Mouse (Mus musculus) spleen, adult 2 months (tissue): ENCODE measurements around the gene Kcnj4. TPM values are rescaled to one million over a fixed set of nuclear protein-coding genes. Genes with fewer than 3 reads are reported as not detected.

Experiments used
- DNase-seq, 2 experiments: peaks; one replicate each; pipeline versions ENCODE4 v3.0.0 to v3.0.0-alpha.2; 2012 to 2021; ENCODE audit warnings: low spot score in 2 of 2, low read depth in 1 of 2
- H3K27ac ChIP-seq: fragments of 200-500 bp; 2 replicates; pipeline ENCODE4 v1.5.1; 2012; ENCODE audit warnings: low read length, inconsistent platforms; ENCODE audit not compliant: insufficient read depth
- H3K27me3 ChIP-seq: fragments of 200-500 bp; 2 replicates; pipeline ENCODE4 v1.6.1; 2012; ENCODE audit warnings: mild to moderate bottlenecking, moderate library complexity, low read length, inconsistent platforms; ENCODE audit not compliant: control insufficient read depth, insufficient read depth
- H3K36me3 ChIP-seq: fragments of 200-500 bp; 2 replicates; pipeline ENCODE4 v1.6.1; 2012; ENCODE audit warnings: mild to moderate bottlenecking, low read length, inconsistent platforms; ENCODE audit not compliant: control insufficient read depth, insufficient read depth
- H3K4me1 ChIP-seq: fragments of 200-500 bp; 2 replicates; pipeline ENCODE4 v1.6.1; 2011; ENCODE audit warnings: inconsistent platforms; ENCODE audit not compliant: control insufficient read depth, insufficient read depth, insufficient read length
- H3K4me3 ChIP-seq: fragments of 200-500 bp; 2 replicates; pipeline ENCODE4 v1.5.1; 2011; ENCODE audit warnings: mild to moderate bottlenecking, inconsistent platforms; ENCODE audit not compliant: insufficient read depth, insufficient read length; ENCODE audit errors: extremely low read depth
- CTCF ChIP-seq: fragments of 200-500 bp; IDR thresholded peaks from 2 replicates; pipeline ENCODE4 v1.5.1; 2011; ENCODE audit warnings: mild to moderate bottlenecking, inconsistent platforms; ENCODE audit not compliant: insufficient read depth, insufficient read length, insufficient replicate concordance; ENCODE audit errors: extremely low read depth
- POLR2A ChIP-seq: fragments of 200-500 bp; IDR thresholded peaks from 2 replicates; pipeline ENCODE4 v1.6.1; 2011; ENCODE audit warnings: low read depth, low read length, inconsistent platforms
- WGBS: fragments of 180-500 bp; shearing (Covaris S2); methylation state at CpG from one replicate; pipeline ENCODE4 v1.1.7; 2018; 5-methylcytosine and 5-hydroxymethylcytosine counted together
- polyA plus RNA-seq: library from polyadenylated mRNA; depleted of rRNA; stranded (reverse); fragments of >200 nt; gene quantifications from 2 replicates; pipeline ENCODE4 v1.2.3, GENCODE M21; 2012

Kcnj4 gene
- polyA plus RNA-seq, 1 experiment = not detected

DNA sequence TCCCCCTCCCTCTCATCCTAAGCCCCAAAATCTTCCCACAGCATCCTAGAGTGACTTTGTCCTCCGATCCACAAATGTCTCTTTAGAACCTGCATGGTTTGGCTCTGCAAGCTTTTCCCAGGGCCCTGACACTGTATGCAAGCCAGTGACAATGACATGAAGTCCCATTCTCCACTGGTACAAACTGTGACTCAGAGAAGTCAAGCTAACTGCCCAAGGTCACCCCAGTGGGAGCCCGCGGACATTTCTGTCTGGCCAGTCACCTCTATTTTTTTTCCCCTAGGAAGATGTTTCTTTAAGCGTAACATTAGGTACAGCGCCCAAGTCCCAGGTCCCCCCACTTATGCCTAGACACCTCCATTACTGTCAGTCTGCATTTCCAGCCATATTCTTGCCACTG is 1.6 kb downstream of the Kcnj4 start:
- Histone ChIP-seq H3K4me1 (peaks cover 6% of the 10 kb centered on the region; the same call in 1 of the 2 replicates), H3K27me3 (peaks cover 24% of the 10 kb centered on the region), H3K27ac (no peak overlapping the region), H3K36me3 (no peaks in the 10 kb centered on the region), H3K4me3 (no peak overlapping the region)
- no peak for TF ChIP-seq CTCF
- TF ChIP-seq POLR2A = no peak
- DNase-seq = no peak
- 83% methylated on average over 5 of the region's 5 CpGs for WGBS

DNA sequence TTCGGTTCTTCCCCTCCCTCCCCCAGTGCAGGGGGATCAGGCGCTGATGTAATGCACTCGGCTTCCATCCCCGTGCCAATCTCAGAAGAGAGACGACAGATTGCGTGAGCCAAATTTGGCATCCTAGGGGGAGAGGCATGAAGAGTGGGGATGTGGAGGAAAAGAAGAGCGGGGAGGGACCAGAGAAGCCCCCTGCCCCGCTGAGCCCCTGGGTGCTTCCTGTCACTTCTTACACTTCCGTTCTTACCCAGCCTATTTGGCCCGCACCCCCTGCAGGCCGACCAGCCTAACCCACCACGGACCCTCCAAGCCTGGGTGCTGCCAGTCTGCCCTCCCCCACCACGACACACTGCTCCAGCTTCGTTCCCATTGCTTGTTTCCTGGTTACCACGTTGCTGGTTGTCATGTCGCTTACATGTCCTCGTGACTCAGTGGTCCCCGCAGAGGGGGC is 2.1 kb downstream of the Kcnj4 start:
- Histone ChIP-seq H3K4me3 (no peak overlapping the region), H3K4me1 (peaks cover 6% of the 10 kb centered on the region; the same call in 1 of the 2 replicates), H3K36me3 (no peaks in the 10 kb centered on the region), H3K27me3 (peaks cover 24% of the 10 kb centered on the region), H3K27ac (no peak overlapping the region)
- TF ChIP-seq POLR2A = no peak
- TF ChIP-seq CTCF = no peak
- 20% methylated on average over 18 of the region's 18 CpGs for WGBS
- no peak for DNase-seq

DNA sequence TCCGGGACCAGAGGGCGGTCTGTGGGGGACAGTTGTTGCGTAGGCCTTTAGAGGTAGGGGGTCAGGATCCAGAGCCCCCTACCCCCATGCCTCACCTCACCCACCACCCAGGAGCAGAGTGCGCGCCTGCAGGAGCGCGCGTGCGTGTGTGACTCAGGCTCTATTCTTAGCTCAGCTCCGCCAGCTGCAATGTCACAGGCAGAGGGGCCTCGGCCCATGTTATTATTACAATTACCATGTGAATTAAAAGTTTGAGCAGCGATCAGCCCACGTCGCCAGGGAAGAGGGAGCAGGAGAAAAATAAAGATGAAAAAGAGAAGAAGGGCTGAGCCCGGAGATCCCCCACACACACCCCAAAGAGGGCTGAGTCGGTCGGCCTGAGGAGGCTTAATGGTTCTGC is 4.9 kb downstream of the Kcnj4 start:
- WGBS = 81% methylated on average over 17 of the region's 17 CpGs

DNA sequence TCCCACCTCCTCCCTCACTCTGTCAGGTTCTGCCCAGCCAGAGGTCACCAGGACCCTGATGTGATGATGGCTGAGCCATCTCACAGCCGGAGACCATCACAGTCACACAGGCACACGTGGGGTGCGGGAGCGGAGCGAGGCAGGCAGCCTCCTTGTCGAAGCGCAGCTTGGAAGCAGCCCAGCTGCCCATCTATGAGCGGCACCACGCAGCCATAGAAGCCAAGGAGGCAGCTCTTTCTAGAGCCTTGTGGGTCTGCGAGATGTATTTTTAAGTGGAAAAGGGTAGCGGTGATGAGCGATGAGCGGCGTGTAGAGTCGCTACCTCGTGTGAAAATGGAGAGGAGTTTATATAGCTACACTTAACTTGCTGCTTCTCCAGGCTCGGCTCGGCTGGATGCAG is 11.5 kb downstream of the Kcnj4 start:
- Histone ChIP-seq H3K4me1 (no peaks in the 10 kb centered on the region), H3K27ac (no peak overlapping the region), H3K4me3 (no peak overlapping the region), H3K27me3 (0 out of 2 replicates have a peak, but pooled peaks cover 1% of the 10 kb centered on the region), H3K36me3 (no peaks in the 10 kb centered on the region)
- no peak for TF ChIP-seq CTCF
- no peak for TF ChIP-seq POLR2A
- 61% methylated on average over 18 of the region's 18 CpGs for WGBS
- DNase-seq = no peak

More for the DNA sequence above, 4.9 kb downstream of the Kcnj4 start:
- no peak overlapping the region for H3K27ac ChIP-seq
- no peaks in the 10 kb centered on the region for H3K36me3 ChIP-seq
- peaks cover 2% of the 10 kb centered on the region; the same call in 1 of the 2 replicates for H3K4me1 ChIP-seq
- H3K4me3 ChIP-seq = no peak overlapping the region
- DNase-seq = no peak
- TF ChIP-seq POLR2A (no peak), CTCF (no peak)
- H3K27me3 ChIP-seq = peaks cover 6% of the 10 kb centered on the region

DNA sequence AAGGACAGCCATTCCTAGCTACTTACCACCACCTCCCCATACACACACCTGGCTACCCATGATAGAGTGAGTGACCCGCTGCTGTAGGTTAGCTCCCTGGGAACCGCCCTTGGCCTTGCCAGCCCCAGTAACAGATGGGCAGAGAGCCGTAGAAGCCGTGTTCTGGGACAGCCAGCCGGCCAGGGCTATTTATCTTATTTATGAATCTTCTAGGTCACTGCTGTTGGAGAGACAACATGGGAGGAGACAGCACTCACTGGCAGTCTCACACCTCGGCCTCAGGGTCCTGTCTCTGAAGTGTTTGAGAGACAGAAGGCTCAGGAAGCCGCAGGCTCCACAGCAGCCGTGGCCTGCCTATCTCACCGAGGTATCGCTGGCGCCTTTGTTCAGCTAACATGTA is 15.6 kb downstream of the Kcnj4 start:
- WGBS = 78% methylated on average over 11 of the region's 11 CpGs
- no peak for DNase-seq
- Histone ChIP-seq H3K4me1 (no peaks in the 10 kb centered on the region), H3K27ac (no peak overlapping the region), H3K36me3 (no peaks in the 10 kb centered on the region), H3K4me3 (no peak overlapping the region), H3K27me3 (0 out of 2 replicates have a peak, but pooled peaks cover 1% of the 10 kb centered on the region)
- TF ChIP-seq POLR2A (no peak), CTCF (no peak)

DNA sequence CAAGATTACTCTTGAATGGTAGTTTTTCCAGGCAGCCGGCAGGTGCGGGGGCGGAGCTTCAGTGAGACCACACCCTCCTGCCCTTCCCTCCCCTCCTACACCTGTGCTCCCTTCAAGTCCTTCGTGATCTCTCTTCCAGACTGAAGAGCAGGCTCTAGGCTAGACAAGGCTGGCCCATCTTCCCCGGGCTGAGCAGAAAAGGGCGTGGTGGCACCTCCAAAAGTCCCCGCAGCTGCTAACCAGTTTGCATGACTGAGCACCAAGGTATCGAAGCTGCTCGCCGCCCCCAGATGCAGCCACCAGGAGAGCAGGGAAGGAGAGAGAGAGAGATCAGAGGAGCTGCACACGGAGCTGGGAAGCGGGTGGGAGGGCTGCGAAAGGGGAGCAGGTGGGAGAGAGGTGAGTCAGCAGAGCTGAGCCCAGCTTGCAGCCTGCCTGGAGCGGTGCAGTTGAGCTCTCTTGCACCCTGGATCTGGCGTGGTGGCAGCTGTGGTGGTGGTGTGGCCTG is 23.8 kb downstream of the Kcnj4 start:
- H3K36me3 ChIP-seq = no peaks in the 10 kb centered on the region
- no peak overlapping the region for H3K27ac ChIP-seq
- no peak overlapping the region for H3K4me3 ChIP-seq
- TF ChIP-seq CTCF (no peak), POLR2A (no peak)
- no peaks in the 10 kb centered on the region; the same call in 1 of the 2 replicates for H3K27me3 ChIP-seq
- no peaks in the 10 kb centered on the region for H3K4me1 ChIP-seq
- 38% methylated on average over 15 of the region's 15 CpGs for WGBS
- no peak for DNase-seq

DNA sequence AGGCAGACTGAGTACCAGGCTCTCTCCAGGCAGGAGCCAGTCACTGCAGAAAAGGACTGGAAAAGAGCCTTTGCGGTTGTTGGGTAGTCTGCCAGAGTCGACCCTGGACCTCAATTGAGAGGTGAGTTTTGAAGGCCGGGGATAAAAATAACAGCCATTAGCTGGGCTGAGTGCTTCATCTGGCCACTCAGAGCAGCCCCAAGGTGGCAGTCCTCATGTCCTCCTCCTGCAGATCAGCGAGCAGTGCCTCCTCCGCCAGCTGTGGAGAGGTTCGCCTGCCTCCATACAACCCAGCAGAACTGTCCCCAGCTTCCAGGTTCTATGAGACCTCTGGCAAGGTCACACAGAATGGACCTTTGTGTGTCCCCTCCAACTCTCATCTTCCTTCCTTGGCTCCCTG is 27.8 kb downstream of the Kcnj4 start:
- Histone ChIP-seq H3K4me1 (no peaks in the 10 kb centered on the region), H3K27ac (no peak overlapping the region), H3K4me3 (no peak overlapping the region), H3K36me3 (no peaks in the 10 kb centered on the region), H3K27me3 (no peaks in the 10 kb centered on the region; the same call in 1 of the 2 replicates)
- 51% methylated on average over 6 of the region's 6 CpGs for WGBS
- TF ChIP-seq CTCF (no peak), POLR2A (no peak)
- DNase-seq = no peak
